Mouse (Mus musculus) lung, adult 18-20 months (tissue): ENCODE data around the gene Klhdc1.
A peak's percentile ranks its signal among the peaks of the same experiment; 100 is the strongest.

ENCODE experiments used
- DNase-seq, 2 experiments: peaks; one replicate each; pipeline ENCODE4 v3.0.0; 2022; ENCODE audit warnings: mixed read lengths in 2 of 2

The Klhdc1 gene

DNA sequence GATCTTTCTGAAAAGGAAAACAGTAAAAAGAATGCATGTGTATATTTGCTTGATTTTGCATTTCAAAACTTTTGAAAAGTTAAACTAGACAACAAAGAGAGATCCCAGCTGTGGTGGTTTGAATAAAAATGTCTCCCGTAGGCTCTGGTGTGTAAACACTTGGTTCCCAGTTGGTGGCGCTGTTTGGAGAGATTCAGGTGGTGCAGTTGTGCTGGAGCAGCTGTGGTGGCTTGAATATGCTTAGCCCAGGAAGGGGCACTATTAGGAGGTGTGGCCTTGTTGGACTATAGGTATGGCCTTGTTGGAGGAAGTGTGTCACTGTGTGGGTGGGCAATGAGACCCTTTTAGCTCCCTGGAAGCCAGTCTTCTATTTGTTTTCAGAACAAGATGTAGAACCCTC, 11.7 kb upstream of the Klhdc1 start:
- DNase-seq: peak in 1 of 2 experiments; percentile 23

DNA sequence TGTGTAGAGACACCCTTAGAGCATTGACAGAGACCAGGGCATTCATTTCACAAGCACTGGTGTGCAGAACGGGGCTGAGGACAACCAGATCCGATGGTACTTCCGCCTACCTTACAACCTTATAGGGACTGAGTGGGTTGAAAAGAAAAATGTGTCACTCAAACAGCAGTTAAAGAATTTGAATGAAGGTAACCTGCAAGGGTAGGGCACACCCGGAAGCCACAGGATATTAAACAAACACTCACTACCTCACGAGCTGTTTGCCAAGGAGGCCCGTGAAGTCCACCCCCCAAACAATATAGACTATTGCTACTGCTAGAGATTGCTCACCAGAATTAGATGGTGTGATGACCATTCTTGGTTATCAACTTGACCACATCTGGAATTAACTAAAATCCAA, 5.2 kb upstream of the Klhdc1 start:
- DNase-seq: peak in 1 of 2 experiments; percentile 20

- DNase-seq: no peak
Measured at GRCm38 (mm10) chr12:69238284-69238683, 2.7 kb upstream of the Klhdc1 start.

DNA sequence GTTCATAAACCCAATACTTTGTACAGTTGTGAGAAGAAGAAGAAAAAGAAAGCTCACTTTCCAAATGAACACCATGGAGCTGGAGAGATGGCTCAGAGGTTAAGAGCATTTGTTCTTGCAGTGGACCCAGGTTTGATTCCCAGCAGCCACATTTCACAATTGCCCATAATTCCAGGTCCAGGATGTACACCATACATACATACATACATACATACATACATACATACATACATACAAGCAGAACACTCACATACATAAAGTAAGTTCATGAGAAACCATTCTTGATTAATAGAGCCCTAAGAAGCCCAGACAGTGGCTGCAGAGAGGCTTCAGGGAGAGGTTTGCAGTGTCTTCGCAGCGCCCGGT, 412 bp downstream of the Klhdc1 start:
- no peak for DNase-seq

DNA sequence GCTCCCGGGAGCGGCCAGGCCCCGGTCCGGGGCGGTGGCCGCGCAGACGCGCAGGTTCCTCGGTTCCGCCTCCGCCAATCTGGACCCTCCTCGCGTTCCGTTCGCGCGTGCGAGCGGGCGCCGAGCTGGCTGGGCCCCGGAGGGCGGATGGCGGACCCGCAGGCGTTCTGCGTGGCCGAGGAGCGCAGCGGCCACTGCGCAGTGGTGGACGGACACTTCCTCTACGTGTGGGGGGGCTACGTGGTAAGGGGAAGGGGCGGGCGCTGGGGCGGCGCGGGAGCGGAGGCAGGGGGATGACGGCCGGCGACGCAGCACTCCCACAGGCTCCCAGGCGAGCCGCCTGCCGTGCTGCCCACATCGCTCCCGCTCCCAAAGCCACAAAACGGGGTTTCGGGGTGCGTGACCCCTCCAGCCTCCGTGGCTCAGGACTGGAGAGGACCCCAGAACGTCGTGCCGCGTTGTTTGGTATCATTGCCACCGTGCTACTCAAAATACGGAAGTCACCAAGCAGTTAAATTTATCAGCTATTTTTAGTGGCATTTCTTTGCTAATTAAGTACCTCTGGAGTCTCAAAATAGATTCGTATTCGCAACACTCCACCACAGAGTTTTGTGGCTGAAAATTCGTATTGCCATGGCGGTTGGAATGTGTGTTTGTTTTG, 925 bp downstream of the Klhdc1 start:
- DNase-seq: peak; percentile 70 to 78

- DNase-seq: no peak
Measured at GRCm38 (mm10) chr12:69249766-69250165, 8.8 kb downstream of the Klhdc1 start.

- no peak for DNase-seq
Measured at GRCm38 (mm10) chr12:69250756-69251155, 9.8 kb downstream of the Klhdc1 start.

- DNase-seq: no peak
Measured at GRCm38 (mm10) chr12:69253806-69254205, 12.8 kb downstream of the Klhdc1 start.

DNA sequence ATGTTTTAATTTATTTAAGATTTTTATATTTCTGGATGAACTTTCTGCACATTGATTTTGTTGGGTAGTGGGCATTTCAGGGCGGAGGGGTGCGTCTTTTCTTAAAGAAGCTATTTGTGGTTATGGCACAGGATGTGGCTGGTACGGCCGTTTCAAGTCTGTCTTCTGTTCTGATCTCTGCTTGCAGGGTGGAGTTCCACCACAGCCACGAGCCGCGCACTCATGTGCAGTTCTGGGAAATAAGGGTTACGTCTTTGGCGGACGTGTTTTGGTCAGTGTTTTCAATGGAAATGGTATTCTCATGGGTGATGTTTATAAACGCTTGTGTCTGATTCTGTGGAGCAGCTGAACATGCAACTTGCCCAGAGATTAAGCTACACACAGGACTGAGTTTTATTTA, 16.9 kb downstream of the Klhdc1 start:
- no peak for DNase-seq

GRCm38 (mm10) chr12:69262251-69262650, 21.3 kb downstream of the Klhdc1 start:
- DNase-seq: no peak

DNA sequence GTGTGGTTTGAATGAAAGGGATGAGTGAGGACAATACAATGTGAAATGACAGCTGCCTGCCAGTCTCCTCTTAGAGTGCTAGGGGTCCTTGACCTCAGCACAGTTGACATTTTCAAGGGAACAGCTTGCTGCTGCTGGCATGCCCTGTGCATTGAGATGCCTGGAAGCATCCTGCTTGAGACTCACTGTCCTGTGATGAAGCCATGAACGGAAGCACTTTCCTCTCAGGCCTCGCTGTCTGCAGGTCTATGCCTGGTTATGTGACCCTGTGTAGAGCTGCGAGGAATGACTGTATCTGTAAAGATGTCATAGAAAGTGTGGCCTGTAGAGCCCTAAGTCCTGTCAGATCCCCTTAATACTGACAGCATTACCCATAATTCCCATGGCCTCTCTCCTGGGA, 24.1 kb downstream of the Klhdc1 start:
- no peak for DNase-seq

DNA sequence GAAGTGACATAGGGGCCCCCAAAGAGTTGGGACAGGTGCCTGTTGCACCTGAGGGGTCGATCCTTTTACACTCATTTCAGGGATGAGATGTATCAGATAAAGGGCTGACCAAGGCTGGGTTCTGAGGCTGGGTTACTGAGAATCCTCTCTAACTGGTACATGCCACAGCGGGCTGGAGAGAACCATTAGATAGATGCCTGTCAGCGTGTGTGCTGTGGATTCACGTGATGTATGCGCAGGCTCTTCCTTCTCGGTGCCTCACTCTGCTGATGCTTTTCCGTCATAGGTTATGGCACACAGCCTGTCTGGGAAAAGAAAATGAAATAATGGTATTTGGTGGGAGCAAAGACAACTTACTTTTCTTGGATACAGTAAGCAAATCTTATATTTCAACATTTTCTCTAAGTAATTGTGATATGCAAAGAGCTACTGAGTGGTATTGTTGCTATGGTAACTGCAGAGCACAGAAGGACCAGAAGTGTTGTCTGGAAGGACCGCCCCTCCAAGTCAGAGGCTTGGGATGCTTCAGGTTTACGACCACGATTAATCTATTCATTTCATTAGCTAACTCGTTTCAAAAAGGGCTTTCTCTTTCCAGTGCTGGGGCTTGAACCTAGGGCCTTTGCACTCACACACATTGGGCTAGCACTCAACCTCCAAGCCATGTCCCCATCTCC, 27.1 kb downstream of the Klhdc1 start:
- DNase-seq: no peak

DNA sequence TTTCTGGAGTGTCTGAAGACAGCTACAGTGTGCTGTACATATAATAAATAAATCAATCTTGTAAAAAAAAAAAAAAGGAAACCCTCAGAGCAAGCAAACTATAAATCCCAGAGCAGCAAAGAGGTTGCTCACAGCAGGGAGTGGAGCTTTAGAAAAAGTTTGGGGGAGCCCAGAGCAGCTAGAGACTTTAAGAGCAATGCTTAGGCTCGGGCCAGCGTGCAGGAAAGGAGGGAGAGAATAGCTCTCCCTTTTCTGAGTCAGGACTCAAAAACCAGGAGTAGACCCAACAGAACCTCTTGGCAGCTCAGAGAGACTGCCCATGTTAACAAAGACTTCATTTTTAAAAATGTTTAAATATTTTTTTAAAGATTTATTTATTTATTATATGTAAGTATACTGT, 28.0 kb downstream of the Klhdc1 start:
- DNase-seq: no peak

DNA sequence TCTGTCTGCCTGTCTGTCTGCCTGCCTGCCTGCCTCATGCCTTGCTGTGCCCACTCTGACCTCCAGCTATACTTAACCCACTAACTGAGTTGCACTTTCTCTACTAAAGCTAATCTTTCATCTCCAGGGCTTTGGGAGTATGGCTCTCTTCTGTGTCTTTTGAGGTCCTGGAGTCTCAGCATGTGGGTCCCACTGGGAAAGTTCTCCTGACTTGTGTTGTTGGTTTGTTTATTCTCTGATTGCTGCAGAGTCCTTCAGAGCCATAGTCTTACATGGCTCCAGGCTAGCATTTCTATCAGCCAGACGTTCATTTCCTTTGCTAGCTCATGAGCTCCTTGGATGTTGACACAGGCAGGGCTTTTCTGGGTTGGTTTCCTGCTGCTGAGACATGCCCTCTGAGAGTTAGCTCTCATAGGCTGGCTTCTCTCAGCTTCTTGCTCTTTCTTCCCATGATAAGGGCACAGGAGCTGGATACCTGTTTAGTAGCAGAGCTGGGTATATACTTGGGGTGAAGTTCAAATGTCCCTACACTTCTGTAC, 39.0 kb downstream of the Klhdc1 start:
- DNase-seq: no peak

DNA sequence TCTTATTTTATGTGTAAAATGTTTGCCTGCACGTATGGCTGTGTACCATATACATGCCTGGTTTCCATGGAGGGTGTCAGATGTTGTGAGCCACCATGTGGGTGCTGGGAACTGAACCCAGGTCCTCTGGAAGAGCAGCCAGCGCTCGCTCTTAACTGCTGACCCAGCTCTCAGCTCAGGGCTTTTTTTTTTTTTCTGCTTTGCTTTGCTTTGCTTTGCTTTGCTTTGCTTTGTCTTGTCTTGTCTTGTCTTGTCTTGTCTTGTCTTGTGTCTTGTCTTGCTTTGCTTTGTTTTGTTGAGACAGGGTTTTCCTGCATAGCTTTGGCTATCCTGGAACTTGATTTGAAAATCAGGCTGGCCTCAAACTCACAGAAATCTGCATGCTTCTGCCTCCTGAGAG, 39.9 kb downstream of the Klhdc1 start:
- DNase-seq: no peak

- DNase-seq: no peak
Measured at GRCm38 (mm10) chr12:69283146-69283545, 42.2 kb downstream of the Klhdc1 start.

DNA sequence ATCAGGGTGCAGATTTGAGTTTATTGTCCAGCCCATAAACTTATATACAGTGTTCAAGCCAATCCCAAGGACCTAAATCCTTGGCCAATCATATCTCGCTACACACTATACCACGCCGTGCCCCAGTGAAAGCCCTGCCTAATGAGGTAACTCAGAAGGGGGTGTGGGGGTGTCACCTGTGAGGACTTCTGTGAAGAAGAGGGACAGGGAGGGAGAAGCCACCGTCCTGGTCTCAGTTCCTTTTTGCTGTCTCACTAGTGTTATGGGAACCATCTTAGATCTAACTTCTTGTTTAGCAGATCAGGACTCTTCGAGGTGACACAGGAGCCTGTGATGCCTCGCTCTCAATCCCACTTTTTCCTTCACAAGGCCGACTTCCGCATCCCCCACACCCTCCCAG, 46.6 kb downstream of the Klhdc1 start:
- DNase-seq: no peak

GRCm38 (mm10) chr12:69288699-69289098, 47.7 kb downstream of the Klhdc1 start:
- DNase-seq: no peak

- DNase-seq: no peak
Measured at GRCm38 (mm10) chr12:69292401-69292800, 51.4 kb downstream of the Klhdc1 start.

- DNase-seq: no peak
Measured at GRCm38 (mm10) chr12:69293815-69294214, 52.8 kb downstream of the Klhdc1 start.

DNA sequence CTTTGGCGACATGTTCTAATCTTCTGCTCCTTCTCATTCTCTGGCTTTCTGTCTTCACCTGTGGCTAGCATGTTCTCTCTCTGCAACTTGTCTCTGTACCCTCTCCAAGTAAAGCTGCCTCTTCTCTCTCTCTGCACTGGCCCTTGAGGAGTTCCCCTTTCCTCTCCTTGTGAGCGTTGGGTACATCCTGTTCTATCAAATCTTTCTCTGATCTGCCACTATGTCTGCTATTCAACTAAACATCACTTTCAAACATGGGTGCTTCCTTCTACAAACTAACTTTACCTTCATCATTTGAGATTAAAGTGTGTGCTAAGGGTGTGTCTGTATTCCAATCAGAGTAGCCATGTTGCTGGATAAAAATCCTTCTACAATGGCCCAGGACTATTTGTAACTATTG, 54.0 kb downstream of the Klhdc1 start:
- no peak for DNase-seq

DNA sequence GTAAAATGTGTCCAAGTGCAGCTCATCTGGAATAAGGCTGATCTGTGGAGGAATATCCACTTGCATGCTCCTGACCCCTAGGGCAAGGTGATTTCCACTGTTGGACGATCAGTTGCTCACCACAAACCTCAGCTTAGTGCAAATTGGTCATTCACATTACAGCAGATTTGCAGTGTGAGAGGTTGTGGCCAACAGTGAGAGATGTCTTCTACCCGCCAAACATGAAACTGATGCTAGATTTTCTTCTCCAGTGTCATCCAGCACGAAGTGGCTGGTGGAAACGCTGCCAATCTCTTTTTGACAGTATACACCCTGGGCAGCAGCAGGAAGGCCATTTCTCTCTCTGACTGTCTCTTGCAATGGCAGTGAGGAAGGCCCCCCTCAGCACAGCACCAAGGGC, 54.7 kb downstream of the Klhdc1 start:
- DNase-seq: no peak

DNA sequence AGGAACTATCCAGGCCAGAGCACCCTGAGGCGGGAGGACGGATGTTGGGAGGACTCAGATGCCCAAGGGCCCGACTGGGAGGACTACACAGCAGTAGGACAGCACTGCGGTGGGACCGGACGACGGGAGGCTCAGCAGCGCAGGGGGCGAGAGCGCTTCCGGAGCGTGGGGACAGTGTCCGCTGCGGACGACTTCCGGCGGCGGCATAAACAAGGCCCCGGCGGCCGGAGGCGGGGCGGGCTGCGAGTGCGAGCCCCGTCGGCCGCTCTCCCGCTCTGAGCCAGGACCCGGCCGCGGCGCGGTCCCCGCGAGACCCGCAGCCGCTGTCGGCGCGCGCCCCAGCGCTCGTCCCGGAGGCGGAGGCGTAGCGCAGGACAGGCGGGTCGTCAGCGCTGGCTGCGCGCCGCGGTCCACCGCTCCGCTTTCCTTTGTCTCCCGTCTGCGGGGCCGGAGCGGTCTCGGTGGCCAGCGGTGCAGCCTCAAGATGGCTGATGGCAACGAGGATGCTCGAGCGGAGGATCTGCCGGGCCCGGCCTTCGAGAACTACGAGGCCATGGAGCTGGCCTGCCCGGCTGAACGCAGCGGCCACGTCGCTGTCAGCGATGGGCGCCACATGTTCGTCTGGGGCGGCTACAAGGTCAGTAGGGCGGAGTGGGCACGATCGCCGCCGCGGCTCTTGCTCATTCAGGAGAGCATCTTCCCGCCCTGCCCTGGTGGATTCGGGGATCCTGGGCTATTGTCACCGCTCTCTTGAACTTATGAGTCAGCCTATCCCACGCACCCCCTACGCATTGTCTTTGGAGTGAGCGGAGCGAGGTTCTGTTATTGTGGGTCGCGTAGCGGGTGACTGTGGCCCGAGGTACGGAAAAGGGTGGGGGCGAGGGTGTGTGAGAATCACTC, 55.8 kb downstream of the Klhdc1 start, which contains the start of gene Klhdc2:
TSS of gene Klhdc2 (plus strand) at position 171 of the 900 bp plus-strand sequence.
- peak; percentile 81 to 90 for DNase-seq
